Mouse (Mus musculus) lung, embryonic 14.5 days (tissue): ENCODE data around the gene 5730455P16Rik. TPM values are rescaled to one million over a fixed set of nuclear protein-coding genes. Genes with fewer than 3 reads are reported as not detected.

ENCODE experiments used
- ATAC-seq: fragments of 200-750 bp; cut with Nextera tagmentation; 2 replicates; pipeline ENCODE4 v1.8.0; 2017; ENCODE audit warnings: mild to moderate bottlenecking, moderate TSS enrichment, moderate library complexity; ENCODE audit not compliant: insufficient read depth
- DNase-seq: peaks from one replicate; pipeline ENCODE4 v3.0.0-alpha.2; 2015
- H3K27ac ChIP-seq: fragments of 300-500 bp; sonication (generic); 2 replicates; pipeline ENCODE4 v1.5.1; 2014; ENCODE audit warnings: low read depth, mild to moderate bottlenecking, moderate library complexity
- H3K27me3 ChIP-seq: fragments of 300-500 bp; sonication (generic); 2 replicates; pipeline ENCODE4 v1.6.1; 2014; ENCODE audit warnings: low read length, control low read depth; ENCODE audit not compliant: insufficient read depth
- H3K36me3 ChIP-seq: fragments of 300-500 bp; sonication (generic); 2 replicates; pipeline ENCODE4 v1.6.1; 2014; ENCODE audit warnings: control low read depth; ENCODE audit not compliant: insufficient read depth
- H3K4me1 ChIP-seq: fragments of 300-500 bp; sonication (generic); 2 replicates; pipeline ENCODE4 v1.6.1; 2014; ENCODE audit warnings: antibody characterized with exemption, control low read depth; ENCODE audit not compliant: insufficient read depth
- H3K4me2 ChIP-seq: fragments of 300-500 bp; sonication (generic); 2 replicates; pipeline ENCODE4 v1.6.1; 2014; ENCODE audit warnings: mild to moderate bottlenecking
- H3K4me3 ChIP-seq: fragments of 300-500 bp; sonication (generic); 2 replicates; pipeline ENCODE4 v1.5.1; 2014; ENCODE audit warnings: low read depth, low read length
- H3K9ac ChIP-seq: fragments of 300-500 bp; sonication (generic); 2 replicates; pipeline ENCODE4 v1.6.1; 2014
- H3K9me3 ChIP-seq: fragments of 300-500 bp; sonication (generic); 2 replicates; pipeline ENCODE4 v1.6.1; 2016; ENCODE audit warnings: low read depth, low read length, control low read depth
- CTCF ChIP-seq: IDR thresholded peaks from 2 replicates; pipeline ENCODE4 v1.5.1; 2016; ENCODE audit warnings: antibody characterized with exemption, low read depth
- WGBS: fragments of 180-500 bp; shearing (Covaris S2); extraction: QIAGEN DNeasy Blood & Tissue Kit; methylation state at CpG from one replicate; pipeline ENCODE4 v1.1.7; 2014; 5-methylcytosine and 5-hydroxymethylcytosine counted together
- polyA plus RNA-seq: library from polyadenylated mRNA; unstranded; fragments of >200 nt; fragmentation: Nextera tagmentation; extraction: Ambion mirVana; gene quantifications from 2 replicates; pipeline ENCODE4 v1.2.1, GENCODE M21; 2014

The 5730455P16Rik gene
- polyA plus RNA-seq, 1 experiment from 2014 or later = 21.8 TPM

GRCm38 (mm10) chr11:80312049-80312448 is 65.8 kb downstream of the 5730455P16Rik start:
- H3K9ac ChIP-seq = no peak overlapping the region
- no peak overlapping the region for H3K4me2 ChIP-seq
- DNase-seq (no peak), ATAC-seq (no peak)
- no peaks in the 10 kb centered on the region for H3K9me3 ChIP-seq
- no peaks in the 10 kb centered on the region for H3K4me1 ChIP-seq
- no peaks in the 10 kb centered on the region for H3K36me3 ChIP-seq
- WGBS = 27% methylated on average over 2 of the region's 2 CpGs
- no peak for TF ChIP-seq CTCF
- no peak overlapping the region for H3K4me3 ChIP-seq
- no peaks in the 10 kb centered on the region for H3K27me3 ChIP-seq
- no peak overlapping the region for H3K27ac ChIP-seq

- H3K4me1 ChIP-seq = no peaks in the 10 kb centered on the region
- no peak for TF ChIP-seq CTCF
- H3K9ac ChIP-seq = no peak overlapping the region
- H3K36me3 ChIP-seq = no peaks in the 10 kb centered on the region
- no peak overlapping the region for H3K27ac ChIP-seq
- ATAC-seq (no peak), DNase-seq (peak; percentile 5)
- no peaks in the 10 kb centered on the region for H3K27me3 ChIP-seq
- H3K4me3 ChIP-seq = no peak overlapping the region
- H3K9me3 ChIP-seq = no peaks in the 10 kb centered on the region
- 74% methylated on average over 4 of the region's 4 CpGs for WGBS
- no peak overlapping the region for H3K4me2 ChIP-seq
Measured at GRCm38 (mm10) chr11:80311271-80311670, 66.6 kb downstream of the 5730455P16Rik start.

Other genes with a start within 250 kb of the 5730455P16Rik start
- 27.7 and 29.0 TPM in 2 replicates for gene Tefm, start 235.9 kb downstream of the 5730455P16Rik start, polyA plus RNA-seq
- gene Adap2, start 223.9 kb downstream of the 5730455P16Rik start, polyA plus RNA-seq = 1.1 and 1.6 TPM in 2 replicates
- 5.5 and 6.6 TPM in 2 replicates for gene Rnf135, start 194.2 kb downstream of the 5730455P16Rik start, polyA plus RNA-seq
- 59.6 and 63.3 TPM in 2 replicates for gene Rhot1, start 169.0 kb downstream of the 5730455P16Rik start, polyA plus RNA-seq
- 1.5 and 1.7 TPM in 2 replicates for gene Rhbdl3, start 77.1 kb downstream of the 5730455P16Rik start, polyA plus RNA-seq
- gene Zfp207, start 5.2 kb upstream of the 5730455P16Rik start, polyA plus RNA-seq = 274 TPM in 2 replicates
- 296 and 301 TPM in 2 replicates for gene Psmd11, start 50.6 kb upstream of the 5730455P16Rik start, polyA plus RNA-seq
- 0.88 and 0.96 TPM in 2 replicates for gene Cdk5r1, start 99.0 kb upstream of the 5730455P16Rik start, polyA plus RNA-seq